Mouse (Mus musculus) heart, postnatal 25 days (tissue): ENCODE measurements around the gene Ptprk. TPM values are rescaled to one million over a fixed set of nuclear protein-coding genes. Genes with fewer than 3 reads are reported as not detected.

Source experiments
- DNase-seq: peaks from one replicate; pipeline ENCODE4 v3.0.0; 2022; ENCODE audit warnings: low spot score
- intact Hi-C: fragments of 180-260 bp; cut with DNase I; formaldehyde crosslinking; loops from one replicate; pipeline ENCODE4 v1.15.1; 2025
- total RNA-seq, 2 experiments: library from RNA; stranded (reverse); gene quantifications; 2 replicates each; pipeline ENCODE4 v1.2.3; 2021

Gene Ptprk
- 10 to 100 TPM; 25.2 to 27.0 TPM for total RNA-seq

- intact Hi-C loops: loop anchor here (2.0 to 5.0 kb wide), 2 partner anchors 38 to 92 kb away; no protein-coding TSS in a partner anchor
- peak; percentile 91 for DNase-seq
These were observed at the start of gene Ptprk for GRCm38 (mm10) chr10:28074653-28075451. Ptprk (plus strand) TSS chr10:28074820.

- DNase-seq: no peak
- intact Hi-C loops: no loop called here
These were observed 46.8 kb upstream of the Ptprk start for GRCm38 (mm10) chr10:28027791-28028190.

- DNase-seq: no peak
- intact Hi-C loops: no loop called here
These were observed 38.2 kb upstream of the Ptprk start for GRCm38 (mm10) chr10:28036456-28036855.

GRCm38 (mm10) chr10:28054764-28055163 is 19.9 kb upstream of the Ptprk start:
- intact Hi-C loops: no loop called here

GRCm38 (mm10) chr10:28059222-28059621 is 15.4 kb upstream of the Ptprk start:
- no peak for DNase-seq
- intact Hi-C loops: no loop called here

More at GRCm38 (mm10) chr10:28054764-28055163, 19.9 kb upstream of the Ptprk start:
- DNase-seq: no peak

GRCm38 (mm10) chr10:28067997-28068396 is 6.6 kb upstream of the Ptprk start:
- no peak for DNase-seq
- intact Hi-C loops: no loop called here

GRCm38 (mm10) chr10:28073991-28074652 is 498 bp upstream of the Ptprk start:
- DNase-seq: no peak
- intact Hi-C loops: loop anchor here (2.0 kb wide), 1 partner anchor 39 kb away; no protein-coding TSS in a partner anchor

GRCm38 (mm10) chr10:28075491-28076035 is 943 bp downstream of the Ptprk start:
- intact Hi-C loops: loop anchor here (2.0 to 5.0 kb wide), 2 partner anchors 37 to 92 kb away; no protein-coding TSS in a partner anchor
- DNase-seq: no peak

- intact Hi-C loops: loop anchor here (5.0 kb wide), 1 partner anchor 91 kb away; no protein-coding TSS in a partner anchor
- DNase-seq: peak; percentile 13
These were observed 1.6 kb downstream of the Ptprk start for GRCm38 (mm10) chr10:28076036-28076855.

- intact Hi-C loops: loop anchor here (5.0 kb wide), 1 partner anchor 89 kb away; no protein-coding TSS in a partner anchor
- no peak for DNase-seq
These were observed 3.6 kb downstream of the Ptprk start for GRCm38 (mm10) chr10:28078270-28078669.

GRCm38 (mm10) chr10:28081221-28081620 is 6.6 kb downstream of the Ptprk start:
- intact Hi-C loops: no loop called here
- DNase-seq: no peak

- DNase-seq: no peak
- intact Hi-C loops: no loop called here
These were observed 8.6 kb downstream of the Ptprk start for GRCm38 (mm10) chr10:28083183-28083582.

GRCm38 (mm10) chr10:28083625-28084024 is 9.0 kb downstream of the Ptprk start:
- no peak for DNase-seq
- intact Hi-C loops: no loop called here

- intact Hi-C loops: no loop called here
- DNase-seq: no peak
These were observed 12.7 kb downstream of the Ptprk start for GRCm38 (mm10) chr10:28087341-28087740.

GRCm38 (mm10) chr10:28087749-28088148 is 13.1 kb downstream of the Ptprk start:
- DNase-seq: no peak
- intact Hi-C loops: no loop called here

- DNase-seq: no peak
- intact Hi-C loops: no loop called here
These were observed 21.4 kb downstream of the Ptprk start for GRCm38 (mm10) chr10:28096007-28096406.

- intact Hi-C loops: no loop called here
- DNase-seq: no peak
These were observed 23.0 kb downstream of the Ptprk start for GRCm38 (mm10) chr10:28097637-28098036.

GRCm38 (mm10) chr10:28098923-28099322 is 24.3 kb downstream of the Ptprk start:
- intact Hi-C loops: no loop called here
- no peak for DNase-seq

- intact Hi-C loops: no loop called here
- DNase-seq: no peak
These were observed 28.8 kb downstream of the Ptprk start for GRCm38 (mm10) chr10:28103406-28103906.

- intact Hi-C loops: no loop called here
- DNase-seq: no peak
These were observed 29.3 kb downstream of the Ptprk start for GRCm38 (mm10) chr10:28103924-28104323.
